Mouse (Mus musculus): ENCODE data around the gene Try10. TPM values are rescaled to one million over a fixed set of nuclear protein-coding genes. Genes with fewer than 3 reads are reported as not detected.
"Not testable (repeated sequence)": the region's sequence is repeated elsewhere in the genome, so short reads cannot be mapped to it uniquely, and the experiment has no call there.

Try10 gene
- polyA plus RNA-seq (2012; rRNA removed), result 0.10 TPM in 1 of 2 replicates, not detected in the other

DNA sequence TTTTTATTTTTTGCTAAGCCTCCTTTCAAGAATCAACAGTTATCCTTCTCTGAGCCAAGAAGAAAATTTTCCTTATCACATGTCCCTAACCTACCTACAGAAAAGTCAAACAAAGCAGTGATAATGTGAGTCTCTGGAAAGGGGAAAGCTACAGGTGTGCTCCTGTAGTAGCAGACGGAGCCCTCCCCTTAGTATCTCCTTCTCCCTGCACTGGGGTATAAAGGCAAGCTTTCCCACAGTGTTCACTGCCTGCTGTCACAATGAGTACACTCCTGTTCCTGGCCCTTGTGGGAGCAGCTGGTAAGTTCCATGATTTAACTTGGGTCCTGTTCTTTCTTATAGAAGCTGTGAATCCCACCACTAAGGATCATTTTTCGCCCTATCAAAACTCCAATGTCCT lies at the start of gene Try10:
Gene Try10, plus strand, starts transcription at position 174 of the 400 bp plus-strand sequence.
- 70% methylated on average over 2 of the region's 2 CpGs for WGBS
- DNase-seq (ENCODE audit: low read depth, low spot score), result no peak

DNA sequence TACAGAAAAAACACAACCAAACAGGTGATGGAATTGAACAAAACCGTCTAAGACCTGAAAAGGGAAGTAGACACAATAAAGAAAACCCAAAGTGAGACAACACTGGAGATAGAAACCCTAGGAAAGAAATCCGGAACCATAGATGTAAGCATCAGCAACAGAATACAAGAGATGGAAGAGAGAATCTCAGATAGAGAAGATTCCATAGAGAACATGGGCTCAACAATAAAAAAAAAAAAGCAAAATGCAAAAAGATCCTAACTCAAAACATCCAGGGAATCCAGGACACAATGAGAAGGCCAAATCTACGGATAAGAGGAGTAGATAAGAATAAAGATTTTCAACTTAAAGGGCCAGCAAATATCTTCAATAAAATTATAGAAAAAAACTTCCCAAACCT lies 37.2 kb upstream of the Try10 start, which contains the start of gene Try5:
Gene Try5, minus strand, starts transcription at position 101 of the 400 bp plus-strand sequence.
- DNase-seq (ENCODE audit: low read depth, low spot score), result not testable (repeated sequence)
- 65% methylated on average over 3 of the region's 3 CpGs for WGBS

DNA sequence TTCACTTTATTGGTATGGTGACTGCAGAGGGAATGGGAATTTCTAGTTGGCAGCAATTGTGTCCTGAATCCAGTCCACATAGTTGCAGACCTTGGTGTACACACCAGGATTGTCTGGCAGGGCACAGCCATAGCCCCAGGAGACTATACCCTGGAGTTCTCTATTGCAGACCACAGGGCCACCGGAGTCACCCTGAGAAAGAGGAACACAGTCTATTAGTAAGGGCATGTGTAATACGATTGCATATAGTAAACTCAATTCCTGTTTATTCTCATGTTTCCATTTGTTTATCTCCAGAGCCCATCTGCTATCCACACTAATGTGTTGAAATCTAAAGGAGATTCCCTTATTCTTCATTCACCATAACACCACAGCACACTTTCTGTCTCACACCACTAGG lies 19.9 kb downstream of the Try10 start:
- WGBS, result 49% methylated on average over 2 of the region's 2 CpGs
- not testable (repeated sequence) for DNase-seq (ENCODE audit: low read depth, low spot score)

GRCm38 (mm10) chr6:41377578-41377977 lies 23.7 kb downstream of the Try10 start, which contains the start of gene Prss3:
Gene Prss3 (minus strand): TSS chr6:41377678.
- DNase-seq (ENCODE audit: low read depth, low spot score), result not testable (repeated sequence)

- no peak for DNase-seq (ENCODE audit: low read depth, low spot score)
- 62% methylated on average over 2 of the region's 2 CpGs for WGBS
Measured at GRCm38 (mm10) chr6:41386781-41387180, 32.9 kb downstream of the Try10 start.

DNA sequence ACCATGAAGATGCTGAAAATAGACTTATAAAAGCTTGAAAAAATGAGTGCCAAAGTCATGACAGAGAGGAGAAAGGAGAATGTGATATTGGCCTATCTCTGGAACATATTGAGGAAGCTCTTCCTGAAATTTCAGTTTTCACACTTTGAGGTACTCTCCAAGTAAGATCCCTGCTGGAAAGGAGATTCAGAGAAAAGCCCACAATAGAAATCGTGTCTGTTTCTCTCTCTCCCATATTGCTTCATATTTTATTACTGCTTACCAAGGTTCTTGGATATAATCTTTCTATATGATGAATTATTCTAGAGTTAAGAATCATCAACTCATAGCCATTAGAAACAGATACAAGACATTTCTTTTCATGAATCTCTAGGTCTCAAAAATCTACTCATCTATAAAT lies 37.7 kb downstream of the Try10 start:
- WGBS, result 44% methylated on average over 1 of the region's 1 CpGs
- not testable (repeated sequence) for DNase-seq (ENCODE audit: low read depth, low spot score)

DNA sequence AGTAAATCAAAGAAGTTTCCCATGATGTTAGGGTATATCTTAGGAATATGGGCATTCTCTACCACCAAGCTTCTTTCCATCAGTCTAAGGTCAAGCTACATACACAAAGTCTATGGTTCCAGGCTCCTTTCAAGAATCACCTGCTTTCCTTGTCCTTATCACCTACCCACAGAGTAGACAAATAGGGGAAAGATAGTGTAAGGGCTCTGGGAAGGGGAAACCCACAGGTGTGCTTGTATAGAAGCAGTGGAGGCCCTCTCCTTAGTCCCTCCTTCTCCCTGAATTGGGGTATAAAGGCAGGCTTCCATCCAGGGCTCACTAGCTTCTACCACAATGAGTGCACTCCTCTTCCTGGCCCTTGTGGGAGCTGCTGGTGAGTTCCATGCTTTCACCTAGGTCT lies 38.2 kb downstream of the Try10 start, which contains the start of gene Gm5771:
Gene Gm5771, plus strand, starts transcription at position 301 of the 400 bp plus-strand sequence.
- DNase-seq (ENCODE audit: low read depth, low spot score), result not testable (repeated sequence)

Other genes starting within 250 kb of the Try10 start
- gene Try4, start 51.8 kb upstream of the Try10 start, polyA plus RNA-seq (2012; rRNA removed), result 0.61 and 2.2 TPM in 2 replicates
- 0.57 and 1.0 TPM in 2 replicates for gene Try5, start 37.3 kb upstream of the Try10 start, polyA plus RNA-seq (2012; rRNA removed)
- gene Prss3, start 23.6 kb downstream of the Try10 start, polyA plus RNA-seq (2012; rRNA removed), result not detected in 2 replicates
- gene Gm5771, start 38.3 kb downstream of the Try10 start, polyA plus RNA-seq (2012; rRNA removed), result not detected in 2 replicates
- not detected in 2 replicates for gene Gm10334, start 92.0 kb downstream of the Try10 start, polyA plus RNA-seq (2012; rRNA removed)
- not detected in 2 replicates for gene Prss1, start 104.8 kb downstream of the Try10 start, polyA plus RNA-seq (2012; rRNA removed)
- 1.3 and 1.9 TPM in 2 replicates for gene Prss2, start 167.7 kb downstream of the Try10 start, polyA plus RNA-seq (2012; rRNA removed)

Data from large intestine, adult 2 months (tissue).